Mouse (Mus musculus) kidney, embryonic 14.5 days (tissue): ENCODE data around the gene Gm11037. TPM values are rescaled to one million over a fixed set of nuclear protein-coding genes. Genes with fewer than 3 reads are reported as not detected.

Source experiments
- ATAC-seq: fragments of 200-750 bp; cut with Nextera tagmentation; 2 replicates; pipeline ENCODE4 v1.8.0; 2017; ENCODE audit warnings: moderate number of reproducible peaks, mild to moderate bottlenecking, moderate TSS enrichment, moderate library complexity; ENCODE audit not compliant: low FRiP score, low TSS enrichment
- H3K27ac ChIP-seq: fragments of 300-500 bp; sonication (generic); 2 replicates; pipeline ENCODE4 v1.5.1; 2014; ENCODE audit warnings: low read depth, mild to moderate bottlenecking, low read length, moderate library complexity, mixed read lengths
- H3K27me3 ChIP-seq: fragments of 300-500 bp; sonication (generic); 2 replicates; pipeline ENCODE4 v1.6.1; 2014; ENCODE audit warnings: mild to moderate bottlenecking, low read length; ENCODE audit not compliant: control insufficient read depth, insufficient read depth
- H3K36me3 ChIP-seq: fragments of 300-500 bp; sonication (generic); 2 replicates; pipeline ENCODE4 v1.6.1; 2014; ENCODE audit warnings: low read length, mixed read lengths; ENCODE audit not compliant: control insufficient read depth, insufficient read depth
- H3K4me1 ChIP-seq: fragments of 300-500 bp; sonication (generic); 2 replicates; pipeline ENCODE4 v1.6.1; 2014; ENCODE audit warnings: low read length, mixed read lengths; ENCODE audit not compliant: control insufficient read depth, insufficient read depth
- H3K4me2 ChIP-seq: fragments of 300-500 bp; sonication (generic); replicated peaks from 2 replicates; pipeline ENCODE4 v1.6.1; 2014; ENCODE audit warnings: low read depth, mild to moderate bottlenecking, low read length
- H3K4me3 ChIP-seq: fragments of 300-500 bp; sonication (generic); 2 replicates; pipeline ENCODE4 v1.5.1; 2014; ENCODE audit warnings: mild to moderate bottlenecking, low read length
- H3K9ac ChIP-seq: fragments of 300-500 bp; sonication (generic); 2 replicates; pipeline ENCODE4 v1.6.1; 2014; ENCODE audit warnings: low read depth, mild to moderate bottlenecking, low read length, moderate library complexity
- H3K9me3 ChIP-seq: fragments of 300-500 bp; sonication (generic); 2 replicates; pipeline ENCODE4 v1.6.1; 2016; ENCODE audit warnings: low read length; ENCODE audit not compliant: control insufficient read depth
- WGBS: fragments of 180-500 bp; shearing (Covaris S2); extraction: QIAGEN DNeasy Blood & Tissue Kit; methylation state at CpG from one replicate; pipeline ENCODE4 v1.1.7; 2014; 5-methylcytosine and 5-hydroxymethylcytosine counted together
- polyA plus RNA-seq: library from polyadenylated mRNA; unstranded; fragments of >200 nt; fragmentation: Nextera tagmentation; extraction: Ambion mirVana; gene quantifications from 2 replicates; pipeline ENCODE4 v1.2.1, GENCODE M21; 2014

Gene Gm11037
- not detected in 2 replicates for polyA plus RNA-seq

- Histone ChIP-seq H3K9ac (no peak within 1 kb of the TSS), H3K27ac (peak within 1 kb of the TSS; percentile 12; the same call in 1 of the 2 replicates), H3K4me1 (peaks cover 9% of the 10 kb centered on the region), H3K4me3 (no peak within 1 kb of the TSS), H3K9me3 (no peaks in the 10 kb centered on the region), H3K36me3 (peaks cover 18% of the 10 kb centered on the region), H3K27me3 (no peaks in the 10 kb centered on the region), H3K4me2 (no peak within 1 kb of the TSS)
- WGBS: 84% methylated on average over 9 of the region's 9 CpGs
- ATAC-seq: no peak
Observed at GRCm38 (mm10) chr2:131132930-131133547, at the start of gene Gm11037. TSS of gene Gm11037 (plus strand) at chr2:131133497.

- ATAC-seq: no peak
- no peaks in the 10 kb centered on the region for H3K4me1 ChIP-seq
- H3K27me3 ChIP-seq: 0 out of 2 replicates have a peak, but pooled peaks cover 3% of the 10 kb centered on the region
- no peak overlapping the region for H3K4me2 ChIP-seq
- H3K27ac ChIP-seq: no peak overlapping the region
- no peaks in the 10 kb centered on the region for H3K9me3 ChIP-seq
- 87% methylated on average over 4 of the region's 4 CpGs for WGBS
- H3K4me3 ChIP-seq: no peak overlapping the region
- no peak overlapping the region for H3K9ac ChIP-seq
- H3K36me3 ChIP-seq: no peaks in the 10 kb centered on the region
Observed at GRCm38 (mm10) chr2:131084206-131084605, 49.1 kb upstream of the Gm11037 start.

GRCm38 (mm10) chr2:131086667-131087390 lies 46.5 kb upstream of the Gm11037 start, which contains the start of gene Siglec1:
TSS of gene Siglec1 (minus strand) at chr2:131086765.
- H3K4me1 ChIP-seq: no peaks in the 10 kb centered on the region
- no peak for ATAC-seq
- H3K27ac ChIP-seq: no peak within 1 kb of the TSS
- H3K9ac ChIP-seq: no peak within 1 kb of the TSS
- no peaks in the 10 kb centered on the region for H3K36me3 ChIP-seq
- no peak within 1 kb of the TSS for H3K4me3 ChIP-seq
- H3K4me2 ChIP-seq: no peak within 1 kb of the TSS
- no peaks in the 10 kb centered on the region for H3K27me3 ChIP-seq
- WGBS: 77% methylated on average over 11 of the region's 11 CpGs
- H3K9me3 ChIP-seq: no peaks in the 10 kb centered on the region

GRCm38 (mm10) chr2:131088581-131088980 lies 44.7 kb upstream of the Gm11037 start:
- H3K4me1 ChIP-seq: no peaks in the 10 kb centered on the region
- 82% methylated on average over 4 of the region's 4 CpGs for WGBS
- no peak overlapping the region for H3K4me3 ChIP-seq
- ATAC-seq: no peak
- H3K27me3 ChIP-seq: no peaks in the 10 kb centered on the region
- H3K4me2 ChIP-seq: no peak overlapping the region
- no peak overlapping the region for H3K9ac ChIP-seq
- H3K27ac ChIP-seq: no peak overlapping the region
- H3K9me3 ChIP-seq: no peaks in the 10 kb centered on the region
- no peaks in the 10 kb centered on the region for H3K36me3 ChIP-seq

GRCm38 (mm10) chr2:131089634-131090033 lies 43.7 kb upstream of the Gm11037 start:
- no peaks in the 10 kb centered on the region for H3K9me3 ChIP-seq
- no peak overlapping the region for H3K4me2 ChIP-seq
- H3K27me3 ChIP-seq: no peaks in the 10 kb centered on the region
- no peaks in the 10 kb centered on the region for H3K36me3 ChIP-seq
- no peak overlapping the region for H3K27ac ChIP-seq
- H3K4me1 ChIP-seq: no peaks in the 10 kb centered on the region
- no peak overlapping the region for H3K9ac ChIP-seq
- WGBS: 95% methylated on average over 1 of the region's 1 CpGs
- H3K4me3 ChIP-seq: no peak overlapping the region
- no peak for ATAC-seq

GRCm38 (mm10) chr2:131090852-131091251 lies 42.4 kb upstream of the Gm11037 start:
- 74% methylated on average over 3 of the region's 3 CpGs for WGBS
- no peak overlapping the region for H3K4me3 ChIP-seq
- no peak overlapping the region for H3K27ac ChIP-seq

GRCm38 (mm10) chr2:131093577-131093976 lies 39.7 kb upstream of the Gm11037 start:
- H3K36me3 ChIP-seq: no peaks in the 10 kb centered on the region
- H3K9me3 ChIP-seq: no peaks in the 10 kb centered on the region
- WGBS: 79% methylated on average over 5 of the region's 5 CpGs
- no peak overlapping the region for H3K4me2 ChIP-seq
- H3K27ac ChIP-seq: no peak overlapping the region
- H3K27me3 ChIP-seq: no peaks in the 10 kb centered on the region
- H3K4me1 ChIP-seq: peaks cover 5% of the 10 kb centered on the region; the same call in 1 of the 2 replicates
- no peak overlapping the region for H3K9ac ChIP-seq
- ATAC-seq: no peak
- H3K4me3 ChIP-seq: no peak overlapping the region

More at GRCm38 (mm10) chr2:131090852-131091251, 42.4 kb upstream of the Gm11037 start:
- Histone ChIP-seq H3K9me3 (no peaks in the 10 kb centered on the region), H3K9ac (no peak overlapping the region), H3K27me3 (no peaks in the 10 kb centered on the region), H3K4me2 (no peak overlapping the region), H3K4me1 (no peaks in the 10 kb centered on the region; the same call in 1 of the 2 replicates), H3K36me3 (no peaks in the 10 kb centered on the region)
- no peak for ATAC-seq

- H3K9ac ChIP-seq: no peak overlapping the region
- no peak overlapping the region for H3K27ac ChIP-seq
- WGBS: 0% methylated on average over 1 of the region's 1 CpGs
- no peaks in the 10 kb centered on the region for H3K9me3 ChIP-seq
- no peak overlapping the region for H3K4me3 ChIP-seq
- H3K27me3 ChIP-seq: no peaks in the 10 kb centered on the region
- ATAC-seq: peak; percentile 33
- no peaks in the 10 kb centered on the region for H3K36me3 ChIP-seq
- H3K4me2 ChIP-seq: no peak overlapping the region
- peaks cover 5% of the 10 kb centered on the region; the same call in 1 of the 2 replicates for H3K4me1 ChIP-seq
Observed at GRCm38 (mm10) chr2:131094823-131095222, 38.5 kb upstream of the Gm11037 start.
